Mouse (Mus musculus) stomach, embryonic 16.5 days (tissue): ENCODE measurements at regions not wholly inside any gene's neighbourhood (a gene's known extent, or its start where the extent isn't known, plus 50 kb on each side); places are given as distances from the start of the nearest gene placed in this dataset.

Experiments
- ATAC-seq: fragments of 200-750 bp; cut with Nextera tagmentation; 2 replicates; pipeline ENCODE4 v1.8.0; 2017; ENCODE audit warnings: moderate number of reproducible peaks, moderate TSS enrichment; ENCODE audit not compliant: insufficient read depth, low FRiP score
- H3K27ac ChIP-seq: fragments of 300-500 bp; sonication (generic); 2 replicates; pipeline ENCODE4 v1.5.1; 2014; ENCODE audit warnings: low read length
- H3K27me3 ChIP-seq: fragments of 300-500 bp; sonication (generic); 2 replicates; pipeline ENCODE4 v1.6.1; 2014; ENCODE audit warnings: low read length, control low read depth, mixed read lengths; ENCODE audit not compliant: control insufficient read depth, insufficient read depth
- H3K36me3 ChIP-seq: fragments of 300-500 bp; sonication (generic); 2 replicates; pipeline ENCODE4 v1.6.1; 2014; ENCODE audit warnings: low read length; ENCODE audit not compliant: control insufficient read depth, insufficient read depth
- H3K4me1 ChIP-seq: fragments of 300-500 bp; sonication (generic); 2 replicates; pipeline ENCODE4 v1.6.1; 2014; ENCODE audit warnings: low read length, control low read depth, mixed read lengths; ENCODE audit not compliant: control insufficient read depth, insufficient read depth
- H3K4me2 ChIP-seq: fragments of 300-500 bp; sonication (generic); 2 replicates; pipeline ENCODE4 v1.6.1; 2014; ENCODE audit warnings: low read depth, low read length, mixed read lengths
- H3K4me3 ChIP-seq: fragments of 300-500 bp; sonication (generic); replicated peaks from 2 replicates; pipeline ENCODE4 v1.5.1; 2014; ENCODE audit warnings: mild to moderate bottlenecking, low read length
- H3K9ac ChIP-seq: fragments of 300-500 bp; sonication (generic); 2 replicates; pipeline ENCODE4 v1.6.1; 2014; ENCODE audit warnings: low read length
- H3K9me3 ChIP-seq: fragments of 300-500 bp; sonication (generic); replicated peaks from 2 replicates; pipeline ENCODE4 v1.6.1; 2016; ENCODE audit warnings: low read length, control low read depth; ENCODE audit not compliant: control insufficient read depth
- WGBS: fragments of 180-500 bp; shearing (Covaris S2); extraction: QIAGEN DNeasy Blood & Tissue Kit; methylation state at CpG from one replicate; pipeline ENCODE4 v1.1.7; 2014; 5-methylcytosine and 5-hydroxymethylcytosine counted together

DNA sequence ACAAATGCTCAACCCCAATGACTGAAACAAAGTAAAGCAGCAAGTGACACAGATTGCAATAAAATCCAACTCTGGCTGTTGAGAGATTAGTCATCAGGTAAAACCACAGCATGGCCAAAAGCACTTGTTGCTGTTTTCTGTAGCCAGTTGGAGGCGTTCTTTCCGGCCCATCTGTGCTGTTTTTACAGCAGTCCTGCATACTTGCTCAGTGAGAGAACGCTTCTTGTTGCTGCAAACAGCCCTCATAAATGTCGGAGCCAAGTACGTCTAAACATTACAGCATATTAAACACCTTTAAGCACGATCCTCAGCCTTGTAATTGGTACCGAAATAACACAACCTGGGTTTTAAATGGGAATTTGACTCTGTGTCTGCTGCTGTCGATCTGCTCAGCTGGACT is 65.6 kb upstream of the Hs3st3a1 start:
- Histone ChIP-seq H3K9ac (no peak overlapping the region), H3K9me3 (no peaks in the 10 kb centered on the region), H3K4me2 (no peak overlapping the region), H3K36me3 (no peaks in the 10 kb centered on the region), H3K4me1 (no peaks in the 10 kb centered on the region), H3K4me3 (no peak overlapping the region), H3K27ac (no peak overlapping the region), H3K27me3 (no peaks in the 10 kb centered on the region)
- 80% methylated on average over 8 of the region's 8 CpGs for WGBS
- ATAC-seq, result no peak

DNA sequence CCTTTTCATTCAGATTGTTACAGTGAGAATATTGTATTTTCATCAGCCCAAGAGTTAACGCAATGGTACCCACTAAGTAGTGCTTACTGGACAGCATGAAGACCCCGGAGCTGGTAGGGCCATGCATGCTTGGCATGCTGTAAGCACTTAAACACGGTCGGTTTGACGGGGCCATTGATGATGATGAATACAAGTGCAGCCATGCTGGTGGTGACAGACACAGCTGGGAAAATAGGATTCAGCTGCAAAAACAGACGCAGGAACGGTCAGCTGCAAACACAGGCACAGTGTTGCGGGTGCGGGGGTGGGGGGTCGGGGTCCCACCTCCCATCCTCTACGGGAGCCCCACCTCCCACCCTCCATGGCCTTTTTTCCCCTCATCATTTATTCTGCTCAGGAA is 99.7 kb upstream of the Hs3st3a1 start:
- H3K27me3 ChIP-seq, result no peaks in the 10 kb centered on the region
- H3K4me2 ChIP-seq, result no peak overlapping the region
- no peaks in the 10 kb centered on the region for H3K4me1 ChIP-seq
- H3K9ac ChIP-seq, result no peak overlapping the region
- H3K4me3 ChIP-seq, result no peak overlapping the region
- H3K27ac ChIP-seq, result no peak overlapping the region
- no peak for ATAC-seq
- whole genome bisulfite sequencing, result 80% methylated on average over 11 of the region's 11 CpGs
- no peaks in the 10 kb centered on the region for H3K9me3 ChIP-seq
- no peaks in the 10 kb centered on the region for H3K36me3 ChIP-seq

DNA sequence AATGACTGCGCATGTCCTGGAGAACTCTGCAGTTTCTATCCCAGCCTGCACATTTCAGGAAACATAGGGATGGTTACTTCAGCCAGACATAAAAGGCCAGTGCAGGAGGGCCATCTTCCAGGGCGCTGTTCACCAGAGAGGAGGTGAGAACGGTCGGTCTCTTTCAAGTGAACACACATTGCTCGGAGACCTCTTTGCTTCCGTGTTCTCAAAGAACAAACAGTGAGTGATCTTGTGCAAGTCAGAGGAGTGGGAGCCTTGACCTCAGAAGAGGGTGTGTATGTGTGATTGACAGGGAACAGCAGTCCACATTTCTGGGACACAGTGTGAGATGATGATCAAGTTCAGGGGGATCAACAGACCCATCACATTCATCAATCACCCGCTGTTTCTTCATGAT is 102.7 kb upstream of the Hs3st3a1 start:
- no peak overlapping the region for H3K9ac ChIP-seq
- WGBS, result 65% methylated on average over 7 of the region's 7 CpGs
- H3K9me3 ChIP-seq, result no peaks in the 10 kb centered on the region
- ATAC-seq, result no peak
- no peaks in the 10 kb centered on the region for H3K27me3 ChIP-seq
- H3K27ac ChIP-seq, result no peak overlapping the region
- H3K4me1 ChIP-seq, result no peaks in the 10 kb centered on the region
- H3K4me3 ChIP-seq, result no peak overlapping the region
- no peak overlapping the region for H3K4me2 ChIP-seq
- H3K36me3 ChIP-seq, result no peaks in the 10 kb centered on the region

DNA sequence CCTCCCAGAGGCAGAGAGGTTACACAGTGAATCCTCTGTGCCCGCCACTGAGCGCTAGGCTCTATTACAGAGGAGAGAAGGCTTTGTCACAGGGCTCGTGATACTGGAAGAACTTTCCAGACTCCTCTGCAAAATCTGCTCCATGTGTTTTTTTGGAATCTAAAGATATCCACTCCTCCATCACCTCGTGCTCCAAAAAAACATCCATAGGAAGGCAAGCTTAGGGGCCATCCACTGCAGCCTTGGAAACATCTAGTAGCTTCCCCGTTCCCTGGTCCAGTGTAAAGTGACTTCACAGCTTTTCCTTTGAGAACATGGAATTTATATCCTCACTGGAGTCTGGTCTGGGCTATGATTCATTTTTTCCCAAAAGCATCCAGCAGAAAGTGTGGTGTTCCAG is 103.3 kb upstream of the Hs3st3a1 start:
- no peaks in the 10 kb centered on the region for H3K36me3 ChIP-seq
- 76% methylated on average over 5 of the region's 5 CpGs for whole genome bisulfite sequencing
- no peaks in the 10 kb centered on the region for H3K27me3 ChIP-seq
- H3K4me1 ChIP-seq, result no peaks in the 10 kb centered on the region
- ATAC-seq, result no peak
- H3K27ac ChIP-seq, result no peak overlapping the region
- no peak overlapping the region for H3K9ac ChIP-seq
- H3K9me3 ChIP-seq, result no peaks in the 10 kb centered on the region
- no peak overlapping the region for H3K4me2 ChIP-seq
- no peak overlapping the region for H3K4me3 ChIP-seq

DNA sequence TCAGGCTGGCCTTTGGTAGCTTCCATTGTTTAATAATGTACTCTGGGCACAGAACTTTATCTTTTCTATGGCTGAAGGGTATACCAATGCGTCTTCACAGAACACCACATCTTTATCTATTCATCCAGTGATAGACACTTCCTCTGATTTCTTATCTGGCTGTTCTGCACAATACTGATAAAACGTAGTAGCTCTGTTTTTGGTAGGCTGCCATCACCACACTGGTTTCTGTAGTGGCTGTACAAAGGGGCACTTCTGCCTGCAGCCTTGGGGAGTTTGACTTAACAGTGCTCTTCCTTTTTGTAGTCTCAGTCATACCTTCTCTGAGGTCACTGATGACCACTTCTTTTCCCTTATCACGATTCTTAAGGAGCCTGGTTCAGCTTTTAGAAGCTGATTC is 106.0 kb upstream of the Hs3st3a1 start:
- H3K9me3 ChIP-seq, result no peaks in the 10 kb centered on the region
- no peak overlapping the region for H3K4me3 ChIP-seq
- WGBS, result 60% methylated on average over 3 of the region's 3 CpGs
- H3K4me1 ChIP-seq, result no peaks in the 10 kb centered on the region
- no peaks in the 10 kb centered on the region for H3K27me3 ChIP-seq
- no peak for ATAC-seq
- H3K9ac ChIP-seq, result no peak overlapping the region
- no peaks in the 10 kb centered on the region for H3K36me3 ChIP-seq
- H3K4me2 ChIP-seq, result no peak overlapping the region
- no peak overlapping the region for H3K27ac ChIP-seq

DNA sequence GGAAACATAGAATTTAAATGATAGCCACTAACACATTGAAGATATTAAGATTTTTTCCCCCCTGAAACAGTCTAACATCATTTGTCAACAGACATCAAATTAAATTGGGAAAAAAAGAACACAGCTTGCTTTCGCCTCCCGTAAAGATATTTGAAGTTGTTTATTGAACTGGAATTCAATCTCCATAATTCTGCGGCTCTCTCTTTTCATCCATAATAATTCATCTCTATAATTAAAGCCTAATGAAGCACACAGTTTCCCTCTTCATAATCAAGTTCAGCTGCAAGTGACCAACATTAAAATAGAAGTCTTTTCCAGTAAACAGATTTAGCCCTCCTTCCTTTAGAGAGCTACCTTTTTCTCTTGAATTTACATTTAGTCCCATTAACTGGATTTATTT is 107.4 kb upstream of the Hs3st3a1 start:
- WGBS, result 73% methylated on average over 3 of the region's 3 CpGs
- H3K4me3 ChIP-seq, result no peak overlapping the region

DNA sequence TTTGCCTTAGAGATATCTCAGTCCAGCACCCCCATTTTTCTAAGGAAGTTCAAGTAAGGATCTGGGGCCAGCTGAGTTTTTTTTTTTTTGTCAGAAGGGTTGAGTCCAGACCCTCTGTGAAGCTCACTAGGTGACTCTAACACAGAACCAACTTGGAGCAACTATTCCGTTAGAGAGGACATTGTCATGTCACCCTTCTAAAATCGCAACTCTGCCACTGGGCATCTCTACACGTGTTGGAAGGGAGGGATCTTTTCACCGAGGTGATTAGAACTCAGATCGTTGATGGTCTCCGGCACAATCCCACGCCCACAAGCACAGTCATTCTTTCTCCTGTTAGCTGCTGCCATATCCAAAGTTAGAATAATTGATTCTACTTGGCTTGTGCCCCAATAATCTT is 108.5 kb upstream of the Hs3st3a1 start:
- H3K9me3 ChIP-seq, result no peaks in the 10 kb centered on the region
- no peaks in the 10 kb centered on the region for H3K4me1 ChIP-seq
- no peak overlapping the region for H3K4me3 ChIP-seq
- no peaks in the 10 kb centered on the region for H3K27me3 ChIP-seq
- no peak overlapping the region for H3K4me2 ChIP-seq
- no peak for ATAC-seq
- WGBS, result 89% methylated on average over 7 of the region's 7 CpGs
- no peak overlapping the region for H3K9ac ChIP-seq
- no peak overlapping the region for H3K27ac ChIP-seq
- no peaks in the 10 kb centered on the region for H3K36me3 ChIP-seq

More for the DNA sequence above, 107.4 kb upstream of the Hs3st3a1 start:
- H3K4me1 ChIP-seq, result no peaks in the 10 kb centered on the region
- no peak overlapping the region for H3K4me2 ChIP-seq
- no peak overlapping the region for H3K9ac ChIP-seq
- H3K36me3 ChIP-seq, result no peaks in the 10 kb centered on the region
- no peak for ATAC-seq
- H3K27ac ChIP-seq, result no peak overlapping the region
- no peaks in the 10 kb centered on the region for H3K27me3 ChIP-seq
- no peaks in the 10 kb centered on the region for H3K9me3 ChIP-seq

DNA sequence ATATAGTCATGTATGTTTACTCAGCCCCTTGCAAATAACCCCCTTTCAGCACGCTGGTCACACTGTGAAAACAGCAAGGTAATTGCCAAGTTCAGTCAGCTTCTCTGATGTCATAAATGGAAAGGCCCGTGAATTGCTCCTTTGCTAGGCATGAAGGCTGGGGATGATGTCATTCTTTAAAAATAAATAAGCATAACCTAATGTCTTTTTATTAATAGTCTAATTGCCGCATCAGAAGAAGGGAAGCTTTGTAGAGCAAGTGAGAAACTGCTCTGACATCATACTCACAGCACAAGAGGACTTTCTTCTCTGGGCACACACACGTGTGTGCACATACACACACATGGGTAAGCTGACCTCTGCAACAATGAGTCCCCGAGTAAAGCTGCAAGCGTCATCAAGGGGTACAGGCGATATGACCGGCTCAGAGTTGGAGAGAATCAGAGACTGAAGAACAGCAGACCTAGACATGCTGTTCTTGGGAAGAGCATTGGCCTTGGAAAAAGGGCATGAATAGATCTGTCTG is 113.2 kb upstream of the Hs3st3a1 start:
- no peaks in the 10 kb centered on the region for H3K4me1 ChIP-seq
- H3K9me3 ChIP-seq, result no peaks in the 10 kb centered on the region
- no peak overlapping the region for H3K4me2 ChIP-seq
- H3K4me3 ChIP-seq, result no peak overlapping the region
- no peaks in the 10 kb centered on the region for H3K36me3 ChIP-seq
- no peak for ATAC-seq
- no peak overlapping the region for H3K9ac ChIP-seq
- 72% methylated on average over 8 of the region's 8 CpGs for WGBS
- H3K27ac ChIP-seq, result no peak overlapping the region
- H3K27me3 ChIP-seq, result no peaks in the 10 kb centered on the region

DNA sequence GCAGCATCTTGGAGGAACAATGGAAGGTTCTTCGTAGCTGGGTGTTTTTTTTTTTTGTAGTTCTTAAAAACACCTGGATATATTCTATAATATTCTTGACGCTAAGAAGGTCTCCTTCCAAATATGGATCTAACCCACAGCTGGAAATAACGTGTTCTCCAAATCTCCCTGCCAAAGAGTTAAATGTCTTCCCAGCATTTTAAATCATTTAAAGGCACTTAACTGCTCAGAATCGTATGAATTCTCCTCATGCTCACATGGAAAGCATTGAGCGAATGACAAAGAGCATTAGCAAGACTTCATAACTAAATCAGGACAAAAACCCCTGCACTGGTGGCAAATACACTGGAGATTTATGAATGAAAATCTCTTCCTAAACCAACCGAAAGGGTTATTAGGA is 117.7 kb upstream of the Hs3st3a1 start:
- no peaks in the 10 kb centered on the region for H3K9me3 ChIP-seq
- no peak for ATAC-seq
- 60% methylated on average over 6 of the region's 6 CpGs for WGBS
- no peak overlapping the region for H3K27ac ChIP-seq
- no peak overlapping the region for H3K4me3 ChIP-seq
- no peak overlapping the region for H3K4me2 ChIP-seq
- H3K27me3 ChIP-seq, result no peaks in the 10 kb centered on the region
- H3K4me1 ChIP-seq, result no peaks in the 10 kb centered on the region
- H3K9ac ChIP-seq, result no peak overlapping the region
- H3K36me3 ChIP-seq, result no peaks in the 10 kb centered on the region

DNA sequence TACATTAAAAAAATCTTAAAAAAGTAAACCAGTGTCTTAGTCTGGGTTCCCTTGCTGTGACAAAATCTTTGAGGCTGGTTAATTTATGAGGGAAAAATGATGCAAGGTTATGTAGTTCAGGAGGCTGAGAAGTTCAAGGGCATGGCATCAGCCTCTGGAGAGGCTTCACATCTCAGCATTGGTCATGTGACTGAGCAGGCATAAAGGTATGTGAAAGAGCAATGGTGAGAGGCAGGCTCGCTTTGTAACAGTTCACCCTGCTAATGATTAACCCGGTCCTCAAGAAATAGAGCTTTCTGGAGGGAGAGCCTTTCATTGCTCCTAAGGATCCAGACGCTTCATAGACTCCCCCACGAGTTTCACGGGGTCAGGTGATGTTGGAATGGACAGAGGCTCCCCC is 120.1 kb upstream of the Hs3st3a1 start:
- Histone ChIP-seq H3K9me3 (no peaks in the 10 kb centered on the region), H3K27ac (no peak overlapping the region), H3K27me3 (no peaks in the 10 kb centered on the region), H3K4me1 (0 out of 2 replicates have a peak, but pooled peaks cover under 1% of the 10 kb centered on the region), H3K36me3 (no peaks in the 10 kb centered on the region), H3K4me3 (no peak overlapping the region), H3K4me2 (no peak overlapping the region), H3K9ac (no peak overlapping the region)
- whole genome bisulfite sequencing, result 54% methylated on average over 5 of the region's 5 CpGs
- no peak for ATAC-seq
